Mouse (Mus musculus) heart, embryonic 12.5 days (tissue): ENCODE results near the gene Tgm2. TPM values are rescaled to one million over a fixed set of nuclear protein-coding genes. Genes with fewer than 3 reads are reported as not detected.
A peak's percentile ranks its signal among the peaks of the same experiment; 100 is the strongest.

Experiments used
- ATAC-seq: fragments of 200-750 bp; cut with Nextera tagmentation; 2 replicates; pipeline ENCODE4 v1.8.0; 2017; ENCODE audit warnings: moderate TSS enrichment, moderate library complexity; ENCODE audit not compliant: insufficient number of reproducible peaks, low FRiP score
- H3K27ac ChIP-seq: fragments of 300-500 bp; sonication (generic); 2 replicates; pipeline ENCODE4 v1.5.1; 2016; ENCODE audit warnings: mild to moderate bottlenecking, moderate library complexity; ENCODE audit not compliant: poor library complexity, severe bottlenecking
- H3K27me3 ChIP-seq: fragments of 300-500 bp; sonication (generic); replicated peaks from 2 replicates; pipeline ENCODE4 v1.6.1; 2016; ENCODE audit warnings: mild to moderate bottlenecking, moderate library complexity
- H3K36me3 ChIP-seq: fragments of 300-500 bp; sonication (generic); 2 replicates; pipeline ENCODE4 v1.6.1; 2016; ENCODE audit warnings: mild to moderate bottlenecking, moderate library complexity
- H3K4me1 ChIP-seq: fragments of 300-500 bp; sonication (generic); replicated peaks from 2 replicates; pipeline ENCODE4 v1.6.1; 2016; ENCODE audit warnings: mild to moderate bottlenecking
- H3K4me2 ChIP-seq: fragments of 300-500 bp; sonication (generic); 2 replicates; pipeline ENCODE4 v1.6.1; 2016; ENCODE audit warnings: mild to moderate bottlenecking, moderate library complexity
- H3K4me3 ChIP-seq: fragments of 300-500 bp; sonication (generic); 2 replicates; pipeline ENCODE4 v1.5.1; 2016; ENCODE audit warnings: mild to moderate bottlenecking
- H3K9ac ChIP-seq: fragments of 300-500 bp; sonication (generic); 2 replicates; pipeline ENCODE4 v1.6.1; 2016; ENCODE audit warnings: mild to moderate bottlenecking, moderate library complexity
- H3K9me3 ChIP-seq: fragments of 300-500 bp; sonication (generic); replicated peaks from 2 replicates; pipeline ENCODE4 v1.6.1; 2016; ENCODE audit warnings: mild to moderate bottlenecking, moderate library complexity
- WGBS: fragments of 180-500 bp; shearing (Covaris S2); methylation state at CpG from one replicate; pipeline ENCODE4 v1.1.7; 2016; 5-methylcytosine and 5-hydroxymethylcytosine counted together
- polyA plus RNA-seq: library from polyadenylated mRNA; unstranded; fragments of >200 nt; fragmentation: Nextera tagmentation; extraction: Ambion mirVana; gene quantifications from 2 replicates; pipeline ENCODE4 v1.2.1, GENCODE M21; 2016

The Tgm2 gene
- polyA plus RNA-seq, 1 experiment from 2014 or later, result 227 TPM

- Histone ChIP-seq H3K36me3 (no peaks in the 10 kb centered on the region), H3K27ac (peak overlapping the region; percentile 23; the same call in 1 of the 2 replicates), H3K4me1 (peaks cover 17% of the 10 kb centered on the region), H3K4me2 (peak overlapping the region; percentile 82), H3K9me3 (peaks cover 6% of the 10 kb centered on the region), H3K4me3 (peak overlapping the region; percentile 49), H3K27me3 (0 out of 2 replicates have a peak, but pooled peaks cover 4% of the 10 kb centered on the region), H3K9ac (peak overlapping the region; percentile 73)
- peak; percentile 24; the same call in 1 of the 2 replicates for ATAC-seq
- WGBS, result 2% methylated on average over 22 of the region's 22 CpGs
These were observed 7.6 kb upstream of the Tgm2 start for GRCm38 (mm10) chr2:158153728-158154343.

GRCm38 (mm10) chr2:158152685-158153309 is 6.6 kb upstream of the Tgm2 start:
- WGBS, result 47% methylated on average over 6 of the region's 6 CpGs
- no peak overlapping the region for H3K9ac ChIP-seq
- no peaks in the 10 kb centered on the region for H3K27me3 ChIP-seq
- peaks cover 17% of the 10 kb centered on the region for H3K4me1 ChIP-seq
- no peak overlapping the region for H3K4me2 ChIP-seq
- no peak overlapping the region for H3K27ac ChIP-seq
- H3K4me3 ChIP-seq, result no peak overlapping the region
- no peaks in the 10 kb centered on the region for H3K36me3 ChIP-seq
- no peak for ATAC-seq
- H3K9me3 ChIP-seq, result peaks cover 6% of the 10 kb centered on the region

DNA sequence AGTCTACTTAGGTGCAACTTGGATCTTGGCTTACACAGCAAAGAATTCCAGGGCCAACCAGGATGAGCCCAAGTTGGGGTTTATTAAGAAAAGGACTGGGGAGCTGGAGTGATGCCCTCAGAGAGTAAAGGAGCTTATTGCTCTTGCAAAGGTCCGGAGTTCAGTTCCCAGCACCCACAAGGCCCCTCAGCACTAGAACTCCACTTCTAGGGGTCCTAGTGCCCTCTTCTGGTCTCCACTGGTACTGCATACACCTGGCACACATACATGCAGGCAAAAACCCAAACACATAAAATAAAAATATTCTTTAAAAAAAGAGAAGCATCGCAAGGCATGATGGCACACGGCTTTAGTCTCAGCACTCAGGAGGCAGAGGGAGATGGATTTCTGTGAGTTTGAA is 4.8 kb upstream of the Tgm2 start:
- H3K36me3 ChIP-seq, result no peaks in the 10 kb centered on the region
- no peak overlapping the region for H3K9ac ChIP-seq
- H3K9me3 ChIP-seq, result peaks cover 6% of the 10 kb centered on the region
- no peaks in the 10 kb centered on the region for H3K27me3 ChIP-seq
- ATAC-seq, result no peak
- no peak overlapping the region for H3K4me2 ChIP-seq
- H3K4me1 ChIP-seq, result peaks cover 17% of the 10 kb centered on the region
- 90% methylated on average over 3 of the region's 3 CpGs for WGBS
- no peak overlapping the region for H3K4me3 ChIP-seq
- H3K27ac ChIP-seq, result no peak overlapping the region

DNA sequence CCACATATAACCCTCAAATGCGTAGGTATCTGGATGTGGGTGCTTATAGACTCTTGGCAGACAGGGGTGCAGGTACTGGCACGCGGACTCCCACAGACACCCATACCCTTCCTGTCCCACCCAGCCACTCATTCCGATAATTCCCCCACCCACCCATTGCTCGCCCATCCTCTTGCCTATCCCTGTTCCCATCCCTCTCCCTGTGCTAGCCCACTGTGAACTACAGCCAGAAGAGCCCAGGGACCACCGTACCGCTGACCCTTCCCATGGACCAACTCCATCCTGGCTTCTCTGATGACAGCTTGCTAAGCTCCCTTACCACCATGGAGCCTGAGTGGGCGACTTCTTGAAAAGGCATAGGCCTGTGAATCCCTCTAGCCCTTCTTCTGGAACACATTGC is 735 bp upstream of the Tgm2 start:
- WGBS, result 90% methylated on average over 8 of the region's 8 CpGs
- Histone ChIP-seq H3K4me1 (peaks cover 37% of the 10 kb centered on the region), H3K27me3 (no peaks in the 10 kb centered on the region), H3K4me3 (no peak overlapping the region), H3K4me2 (no peak overlapping the region), H3K27ac (no peak overlapping the region), H3K9ac (no peak overlapping the region), H3K9me3 (peaks cover 6% of the 10 kb centered on the region), H3K36me3 (peaks cover 7% of the 10 kb centered on the region)
- no peak for ATAC-seq

DNA sequence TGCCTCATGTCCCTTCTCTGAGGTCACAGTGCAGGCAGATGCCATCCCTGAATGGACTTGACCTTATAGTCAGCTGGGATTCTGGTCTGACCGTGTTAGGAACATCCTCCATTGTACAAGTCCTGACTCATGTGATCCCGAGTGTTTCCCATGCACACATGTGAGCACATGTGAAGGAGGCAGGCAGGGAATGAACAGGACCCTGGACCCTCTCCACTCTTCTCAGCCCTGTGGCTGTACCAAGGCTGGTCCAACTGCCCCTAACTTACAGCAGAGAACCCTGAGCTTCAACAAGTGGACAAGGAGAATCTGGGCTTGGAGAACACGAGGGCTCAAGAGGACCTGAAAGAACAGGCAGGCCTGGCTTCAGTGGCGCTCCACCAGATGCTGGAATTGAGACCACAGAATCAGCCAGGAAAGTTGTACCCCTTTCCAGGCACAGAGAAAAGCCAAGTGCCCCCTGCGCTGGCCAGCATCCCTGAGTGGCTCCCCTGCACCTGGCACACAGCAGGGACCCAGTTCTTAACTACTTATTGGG is 639 bp downstream of the Tgm2 start:
- no peaks in the 10 kb centered on the region for H3K27me3 ChIP-seq
- peak overlapping the region; percentile 76 for H3K4me2 ChIP-seq
- H3K4me1 ChIP-seq, result peaks cover 51% of the 10 kb centered on the region
- peaks cover 18% of the 10 kb centered on the region for H3K36me3 ChIP-seq
- peak overlapping the region; percentile 91 for H3K9ac ChIP-seq
- 0 out of 2 replicates have a peak, but pooled peaks have one; percentile 0 for ATAC-seq
- WGBS, result 43% methylated on average over 5 of the region's 5 CpGs
- no peaks in the 10 kb centered on the region for H3K9me3 ChIP-seq
- peak overlapping the region; percentile 98 for H3K27ac ChIP-seq
- peak overlapping the region; percentile 66 for H3K4me3 ChIP-seq

DNA sequence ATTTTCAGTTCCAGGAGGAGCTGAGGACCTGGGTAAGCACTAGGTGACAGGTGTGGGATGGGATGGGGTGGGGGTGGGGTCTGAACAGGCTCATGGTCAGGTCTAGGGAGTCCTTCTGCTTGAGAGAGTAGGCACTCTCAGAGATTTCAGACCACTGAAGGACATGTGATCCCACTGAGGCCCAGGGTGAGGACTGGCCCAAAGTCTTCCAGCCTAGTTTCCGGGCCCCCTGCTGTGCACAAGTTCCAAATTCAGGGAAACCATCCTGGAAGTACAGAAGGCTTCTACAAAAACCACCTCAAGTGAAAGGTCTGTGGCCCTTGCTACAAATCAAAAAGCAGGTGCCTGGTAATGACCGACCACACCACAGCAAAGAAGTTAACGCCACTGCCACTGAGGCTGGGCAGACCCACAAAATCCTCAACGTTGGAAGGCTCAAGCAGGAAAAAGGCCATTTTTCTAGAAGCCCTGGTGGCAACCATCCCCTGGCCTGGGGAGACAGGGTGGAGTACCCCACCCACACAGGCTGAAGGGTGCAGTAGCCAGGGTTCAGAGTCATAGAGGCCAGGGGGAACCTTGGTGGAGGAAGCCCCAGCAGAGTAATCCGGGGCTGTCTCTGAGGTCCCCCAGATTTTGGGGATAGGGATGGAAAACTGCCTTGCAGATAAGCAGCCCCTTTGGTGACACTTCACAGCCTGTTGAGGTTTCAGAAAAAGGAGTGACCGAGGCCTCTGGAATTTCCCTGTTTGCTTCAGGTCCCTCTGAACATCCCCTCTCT is 1.3 kb downstream of the Tgm2 start:
- Histone ChIP-seq H3K9ac (peak overlapping the region; percentile 91), H3K27ac (peak overlapping the region; percentile 98), H3K9me3 (no peaks in the 10 kb centered on the region), H3K4me2 (peak overlapping the region; percentile 76), H3K36me3 (peaks cover 22% of the 10 kb centered on the region), H3K4me3 (peak overlapping the region; percentile 66), H3K4me1 (peaks cover 58% of the 10 kb centered on the region), H3K27me3 (no peaks in the 10 kb centered on the region)
- no peak for ATAC-seq
- 64% methylated on average over 6 of the region's 6 CpGs for WGBS

GRCm38 (mm10) chr2:158144263-158144662 is 2.0 kb downstream of the Tgm2 start:
- Histone ChIP-seq H3K4me2 (peak overlapping the region; percentile 76), H3K27ac (peak overlapping the region; percentile 98), H3K4me1 (peaks cover 64% of the 10 kb centered on the region), H3K9ac (peak overlapping the region; percentile 91), H3K4me3 (peak overlapping the region; percentile 66), H3K27me3 (no peaks in the 10 kb centered on the region), H3K36me3 (peaks cover 22% of the 10 kb centered on the region), H3K9me3 (no peaks in the 10 kb centered on the region)
- no peak for ATAC-seq
- WGBS, result 47% methylated on average over 8 of the region's 8 CpGs

- peaks cover 69% of the 10 kb centered on the region for H3K4me1 ChIP-seq
- no peaks in the 10 kb centered on the region for H3K9me3 ChIP-seq
- 61% methylated on average over 3 of the region's 3 CpGs for WGBS
- H3K27ac ChIP-seq, result peak overlapping the region; percentile 98
- no peaks in the 10 kb centered on the region for H3K27me3 ChIP-seq
- H3K9ac ChIP-seq, result peak overlapping the region; percentile 91
- peak overlapping the region; percentile 76 for H3K4me2 ChIP-seq
- ATAC-seq, result no peak
- H3K36me3 ChIP-seq, result peaks cover 25% of the 10 kb centered on the region
- peak overlapping the region; percentile 66 for H3K4me3 ChIP-seq
These were observed 2.4 kb downstream of the Tgm2 start for GRCm38 (mm10) chr2:158143816-158144215.

GRCm38 (mm10) chr2:158142981-158143380 is 3.3 kb downstream of the Tgm2 start:
- H3K36me3 ChIP-seq, result peaks cover 34% of the 10 kb centered on the region
- no peaks in the 10 kb centered on the region for H3K9me3 ChIP-seq
- no peak for ATAC-seq
- WGBS, result 78% methylated on average over 18 of the region's 18 CpGs
- H3K27ac ChIP-seq, result peak overlapping the region; percentile 98
- peak overlapping the region; percentile 91; the same call in 1 of the 2 replicates for H3K9ac ChIP-seq
- no peaks in the 10 kb centered on the region for H3K27me3 ChIP-seq
- H3K4me3 ChIP-seq, result peak overlapping the region; percentile 66
- peaks cover 77% of the 10 kb centered on the region for H3K4me1 ChIP-seq
- peak overlapping the region; percentile 76 for H3K4me2 ChIP-seq

DNA sequence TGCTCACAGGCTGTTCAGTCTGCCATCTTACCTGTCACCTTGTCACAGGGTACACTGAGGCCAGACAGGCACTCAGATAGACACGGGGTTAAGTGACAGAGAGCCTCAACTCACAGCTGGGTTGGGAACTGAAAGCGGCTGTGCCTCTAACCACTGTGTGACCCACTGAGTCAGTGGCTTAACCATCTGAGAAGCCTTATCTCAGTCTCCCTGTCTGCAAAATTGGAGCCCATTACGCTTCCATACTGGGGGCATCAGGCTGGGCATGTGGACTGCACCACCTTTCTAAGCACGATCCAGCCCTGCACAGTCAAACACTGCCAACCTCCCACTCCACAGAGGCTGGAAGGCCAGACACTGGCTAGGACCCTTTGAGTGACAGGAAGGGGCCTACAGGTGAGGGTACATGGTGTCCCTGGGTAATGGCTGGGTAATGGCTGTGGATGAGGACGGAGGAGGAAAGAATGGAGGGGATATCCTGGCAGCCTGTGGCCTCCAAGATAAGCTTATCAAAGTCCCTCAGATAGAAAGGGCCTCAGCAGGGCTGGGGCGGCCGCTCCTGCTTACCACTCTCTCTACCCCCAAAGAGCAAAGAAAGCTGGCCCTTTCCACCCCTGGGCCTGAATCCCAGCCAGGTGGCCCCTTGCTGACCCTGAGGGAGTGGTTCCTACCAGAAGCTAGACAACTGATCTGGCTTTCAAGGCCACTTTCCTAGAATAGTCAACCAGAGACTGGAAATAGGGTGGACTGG is 4.4 kb downstream of the Tgm2 start:
- Histone ChIP-seq H3K27me3 (no peaks in the 10 kb centered on the region), H3K4me2 (peak overlapping the region; percentile 76), H3K36me3 (peaks cover 43% of the 10 kb centered on the region), H3K27ac (peak overlapping the region; percentile 98), H3K9ac (peak overlapping the region; percentile 62), H3K4me3 (no peak overlapping the region), H3K9me3 (no peaks in the 10 kb centered on the region), H3K4me1 (peaks cover 81% of the 10 kb centered on the region)
- 19% methylated on average over 7 of the region's 7 CpGs for WGBS
- peak; percentile 59 for ATAC-seq
